Mouse (Mus musculus) liver, embryonic 14.5 days (tissue): ENCODE data around the gene Nabp2.

ENCODE experiments used
- CTCF ChIP-seq: IDR thresholded peaks from 2 replicates; pipeline ENCODE4 v1.5.1; 2016; ENCODE audit warnings: antibody characterized with exemption, low read depth, control low read depth
- EP300 ChIP-seq: IDR thresholded peaks from 2 replicates; pipeline ENCODE4 v1.6.1; 2016; ENCODE audit warnings: antibody characterized with exemption, low read depth

DNA sequence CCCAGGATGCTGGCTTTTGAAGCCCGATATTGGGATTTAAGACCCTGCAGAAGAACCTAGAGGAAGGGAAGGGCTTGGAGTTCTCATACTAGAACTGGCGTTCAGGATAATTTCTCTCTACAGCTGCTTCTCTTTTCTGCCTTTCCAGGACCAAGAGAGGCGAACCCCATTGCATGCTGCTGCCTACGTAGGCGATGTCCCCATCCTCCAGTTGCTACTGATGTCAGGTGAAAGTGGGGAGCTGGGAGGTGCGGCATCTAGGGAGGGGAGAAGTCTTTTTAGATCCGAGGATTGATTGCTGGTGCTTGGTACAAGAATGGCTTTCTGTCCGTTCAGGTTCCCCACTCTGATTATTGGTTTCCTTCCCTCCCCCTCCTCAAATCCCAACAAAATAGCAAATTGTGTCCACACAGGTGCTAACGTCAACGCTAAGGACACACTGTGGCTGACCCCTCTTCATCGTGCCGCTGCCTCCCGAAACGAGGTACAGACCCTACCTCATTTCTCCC, 33.3 kb downstream of the Nabp2 start:
- no peak for TF ChIP-seq CTCF
- TF ChIP-seq EP300 = no peak
